Mouse (Mus musculus) limb, embryonic 14.5 days (tissue): ENCODE measurements around the gene Dennd4c. TPM values are rescaled to one million over a fixed set of nuclear protein-coding genes. Genes with fewer than 3 reads are reported as not detected.

Experiments used
- ATAC-seq: fragments of 200-750 bp; cut with Nextera tagmentation; 2 replicates; pipeline ENCODE4 v1.8.0; 2017; ENCODE audit warnings: low read depth, moderate number of reproducible peaks, moderate TSS enrichment; ENCODE audit not compliant: low FRiP score
- DNase-seq: peaks from one replicate; pipeline ENCODE4 v3.0.0-alpha.2; 2015; ENCODE audit warnings: low spot score
- H3K27ac ChIP-seq: fragments of 300-500 bp; sonication (generic); replicated peaks from 2 replicates; pipeline ENCODE4 v1.5.1; 2014; ENCODE audit warnings: low read depth, mild to moderate bottlenecking, low read length, moderate library complexity, mixed read lengths
- H3K27me3 ChIP-seq: fragments of 300-500 bp; sonication (generic); 2 replicates; pipeline ENCODE4 v1.6.1; 2014; ENCODE audit warnings: low read length, mixed read lengths; ENCODE audit not compliant: control insufficient read depth, insufficient read depth
- H3K36me3 ChIP-seq: fragments of 300-500 bp; sonication (generic); 2 replicates; pipeline ENCODE4 v1.6.1; 2014; ENCODE audit warnings: mild to moderate bottlenecking, low read length, moderate library complexity, mixed read lengths; ENCODE audit not compliant: control insufficient read depth, insufficient read depth
- H3K4me1 ChIP-seq: fragments of 300-500 bp; sonication (generic); 2 replicates; pipeline ENCODE4 v1.6.1; 2014; ENCODE audit warnings: antibody characterized with exemption, low read length, mixed read lengths; ENCODE audit not compliant: control insufficient read depth, insufficient read depth
- H3K4me2 ChIP-seq: fragments of 300-500 bp; sonication (generic); replicated peaks from 2 replicates; pipeline ENCODE4 v1.6.1; 2014; ENCODE audit warnings: low read depth, mild to moderate bottlenecking, low read length, moderate library complexity; ENCODE audit not compliant: severe bottlenecking
- H3K4me3 ChIP-seq: fragments of 300-500 bp; sonication (generic); replicated peaks from 2 replicates; pipeline ENCODE4 v1.5.1; 2014; ENCODE audit warnings: low read length
- H3K9ac ChIP-seq: fragments of 300-500 bp; sonication (generic); 2 replicates; pipeline ENCODE4 v1.6.1; 2014; ENCODE audit warnings: mild to moderate bottlenecking, low read depth, low read length, moderate library complexity; ENCODE audit not compliant: severe bottlenecking
- H3K9me3 ChIP-seq: fragments of 300-500 bp; sonication (generic); 2 replicates; pipeline ENCODE4 v1.6.1; 2016; ENCODE audit warnings: low read length; ENCODE audit not compliant: control insufficient read depth
- POLR2A ChIP-seq: fragments of 200-500 bp; IDR thresholded peaks from 2 replicates; pipeline ENCODE4 v1.8.0; 2012; ENCODE audit warnings: inconsistent platforms, mild to moderate bottlenecking, moderate library complexity, borderline replicate concordance; ENCODE audit not compliant: insufficient read depth, insufficient read length; ENCODE audit errors: extremely low read depth
- WGBS: fragments of 180-500 bp; shearing (Covaris S2); extraction: QIAGEN DNeasy Blood & Tissue Kit; methylation state at CpG from one replicate; pipeline ENCODE4 v1.1.7; 2014; 5-methylcytosine and 5-hydroxymethylcytosine counted together
- polyA plus RNA-seq, 2 experiments: library from polyadenylated mRNA; depleted of rRNA in 1 of 2; stranded (reverse) in 1 of 2; unstranded in 1 of 2; fragments of >200 nt; fragmentation: Nextera tagmentation in 1 of 2; extraction: Ambion mirVana in 1 of 2; gene quantifications; 2 replicates each; pipeline versions ENCODE4 v1.2.1 to v1.2.3; 2012 to 2014

Gene Dennd4c
- polyA plus RNA-seq, 2 experiments = 8.7 to 11.9 TPM

DNA sequence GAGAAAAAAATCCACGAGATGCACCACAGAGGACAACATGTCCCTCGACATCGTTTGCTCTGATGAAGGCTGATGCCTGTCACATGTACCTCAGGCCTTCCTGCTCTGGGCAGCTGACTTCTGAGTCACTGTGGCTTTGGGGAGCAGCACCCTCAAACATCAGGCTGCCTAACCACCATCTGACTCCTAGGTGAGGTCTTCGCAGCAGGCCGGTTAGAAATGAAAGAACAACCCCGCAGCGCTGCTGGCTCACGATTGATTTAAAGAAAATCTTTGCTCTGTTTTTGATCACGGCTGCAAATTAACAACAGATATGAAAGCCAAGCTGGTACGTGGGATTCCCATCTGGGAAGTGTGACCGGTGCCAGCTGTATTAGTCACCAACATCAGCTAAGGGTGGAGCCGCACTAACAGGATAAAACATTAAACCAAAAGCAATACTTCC, 35.6 kb upstream of the Dennd4c start:
- DNase-seq = peak; percentile 64
- Histone ChIP-seq H3K9ac (0 out of 2 replicates have a peak overlapping the region, but pooled peaks have one; percentile 7), H3K4me3 (no peak overlapping the region), H3K9me3 (no peaks in the 10 kb centered on the region), H3K27ac (no peak overlapping the region), H3K27me3 (no peaks in the 10 kb centered on the region), H3K4me1 (no peaks in the 10 kb centered on the region; the same call in 1 of the 2 replicates), H3K4me2 (peak overlapping the region; percentile 21; the same call in 1 of the 2 replicates), H3K36me3 (no peaks in the 10 kb centered on the region)
- ATAC-seq = no peak
- TF ChIP-seq POLR2A = no peak
- WGBS = 50% methylated on average over 12 of the region's 12 CpGs

GRCm38 (mm10) chr4:86713518-86713917, 34.8 kb upstream of the Dennd4c start:
- H3K9me3 ChIP-seq = no peaks in the 10 kb centered on the region
- DNase-seq = no peak
- no peaks in the 10 kb centered on the region for H3K36me3 ChIP-seq
- H3K27ac ChIP-seq = no peak overlapping the region
- 71% methylated on average over 2 of the region's 2 CpGs for WGBS
- ATAC-seq = no peak
- H3K4me3 ChIP-seq = no peak overlapping the region
- no peak overlapping the region for H3K4me2 ChIP-seq
- H3K27me3 ChIP-seq = no peaks in the 10 kb centered on the region
- H3K9ac ChIP-seq = no peak overlapping the region
- TF ChIP-seq POLR2A = no peak
- no peaks in the 10 kb centered on the region; the same call in 1 of the 2 replicates for H3K4me1 ChIP-seq

- WGBS = 83% methylated on average over 1 of the region's 1 CpGs
- Histone ChIP-seq H3K9me3 (no peaks in the 10 kb centered on the region), H3K27me3 (no peaks in the 10 kb centered on the region), H3K4me2 (no peak overlapping the region), H3K4me1 (no peaks in the 10 kb centered on the region; the same call in 1 of the 2 replicates), H3K4me3 (no peak overlapping the region), H3K27ac (no peak overlapping the region), H3K9ac (no peak overlapping the region), H3K36me3 (no peaks in the 10 kb centered on the region)
- ATAC-seq = no peak
- no peak for DNase-seq
- no peak for TF ChIP-seq POLR2A
Measured at GRCm38 (mm10) chr4:86715341-86715740, 33.0 kb upstream of the Dennd4c start.

- Histone ChIP-seq H3K27me3 (no peaks in the 10 kb centered on the region), H3K27ac (no peak overlapping the region), H3K36me3 (no peaks in the 10 kb centered on the region), H3K9me3 (no peaks in the 10 kb centered on the region), H3K4me1 (no peaks in the 10 kb centered on the region; the same call in 1 of the 2 replicates), H3K4me3 (no peak overlapping the region), H3K4me2 (no peak overlapping the region), H3K9ac (no peak overlapping the region)
- TF ChIP-seq POLR2A = no peak
- WGBS = 87% methylated on average over 1 of the region's 1 CpGs
- DNase-seq (peak; percentile 79), ATAC-seq (no peak)
Measured at GRCm38 (mm10) chr4:86717176-86717575, 31.2 kb upstream of the Dennd4c start.

DNA sequence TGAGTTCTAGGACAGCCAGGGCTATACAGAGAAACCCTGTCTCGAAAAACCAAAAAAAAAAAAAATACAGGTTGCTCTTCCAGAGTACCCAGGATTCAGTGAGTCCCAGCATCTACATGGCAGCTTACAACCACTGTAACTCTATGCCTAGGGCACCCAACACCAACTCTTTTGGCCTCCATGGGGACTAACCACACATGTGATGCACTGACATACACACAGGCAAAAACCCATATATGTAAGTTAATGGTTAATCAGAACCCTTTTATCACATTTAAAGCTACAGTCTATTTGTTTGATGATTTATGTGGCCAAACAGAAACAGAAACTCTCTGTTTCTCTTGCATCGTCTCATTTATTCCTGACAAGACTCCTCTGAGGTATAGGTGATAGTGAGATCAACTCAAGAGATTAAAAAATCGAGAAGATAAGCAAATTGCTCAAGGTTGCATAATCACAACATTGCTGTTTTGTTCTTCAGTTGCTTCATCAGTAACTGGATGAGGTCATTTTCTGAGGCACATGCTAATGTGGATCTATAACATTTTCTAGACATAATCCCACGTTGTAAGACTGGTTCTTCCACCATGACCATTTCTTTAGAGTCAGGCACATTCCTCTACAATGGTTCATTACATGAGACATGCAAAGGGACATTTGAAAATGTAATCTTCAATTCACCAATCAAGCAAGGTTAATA, 29.3 kb upstream of the Dennd4c start:
- Histone ChIP-seq H3K9me3 (no peaks in the 10 kb centered on the region), H3K4me3 (no peak overlapping the region), H3K27me3 (no peaks in the 10 kb centered on the region), H3K9ac (no peak overlapping the region), H3K36me3 (no peaks in the 10 kb centered on the region), H3K27ac (no peak overlapping the region), H3K4me1 (no peaks in the 10 kb centered on the region), H3K4me2 (no peak overlapping the region)
- no peak for DNase-seq
- 75% methylated on average over 4 of the region's 4 CpGs for WGBS
- no peak for ATAC-seq
- TF ChIP-seq POLR2A = no peak
